Mouse (Mus musculus): ENCODE data around the gene Zfp235.

GRCm38 (mm10) chr7:24174618-24175336 lies 40.8 kb downstream of the Zfp235 start, which contains the start of gene Zfp114:
- TF ChIP-seq CTCF (IDR thresholded peaks at IDR 0.05) (peak; percentile 28), EP300 (IDR thresholded peaks at IDR 0.05) (no peak)
